Mouse (Mus musculus) 416B (cell line): ENCODE results near the gene Kri1.
"Not testable (repeated sequence)": the region's sequence is repeated elsewhere in the genome, so short reads cannot be mapped to it uniquely, and the experiment has no call there.

Experiments used
- DNase-seq: peaks from one replicate; pipeline ENCODE4 v3.0.0; 2011; ENCODE audit warnings: low read depth

The Kri1 gene

GRCm38 (mm10) chr9:21274336-21274735, 13.4 kb downstream of the Kri1 start:
- DNase-seq = no peak

GRCm38 (mm10) chr9:21273520-21274228, 14.1 kb downstream of the Kri1 start:
- DNase-seq = no peak

- DNase-seq = no peak
Measured at GRCm38 (mm10) chr9:21273094-21273493, 14.7 kb downstream of the Kri1 start.

GRCm38 (mm10) chr9:21272391-21272790, 15.4 kb downstream of the Kri1 start:
- DNase-seq = no peak

GRCm38 (mm10) chr9:21269590-21269989, 18.2 kb downstream of the Kri1 start:
- not testable (repeated sequence) for DNase-seq

- DNase-seq = no peak
Measured at GRCm38 (mm10) chr9:21268305-21268704, 19.5 kb downstream of the Kri1 start.

- no peak for DNase-seq
Measured at GRCm38 (mm10) chr9:21266889-21267288, 20.9 kb downstream of the Kri1 start.

GRCm38 (mm10) chr9:21265611-21266010, 22.2 kb downstream of the Kri1 start:
- DNase-seq = no peak

GRCm38 (mm10) chr9:21265000-21265561, 22.7 kb downstream of the Kri1 start, which contains the start of gene Atg4d:
Atg4d (plus strand) TSS chr9:21265293.
- peak; percentile 99 for DNase-seq

GRCm38 (mm10) chr9:21264272-21264999, 23.3 kb downstream of the Kri1 start:
- DNase-seq = no peak

GRCm38 (mm10) chr9:21261831-21262230, 25.9 kb downstream of the Kri1 start:
- DNase-seq = peak; percentile 25

GRCm38 (mm10) chr9:21260491-21261040, 27.2 kb downstream of the Kri1 start:
- DNase-seq = peak; percentile 64

GRCm38 (mm10) chr9:21256349-21256748, 31.4 kb downstream of the Kri1 start:
- DNase-seq = not testable (repeated sequence)

GRCm38 (mm10) chr9:21254690-21255089, 33.1 kb downstream of the Kri1 start:
- DNase-seq = no peak

- DNase-seq = no peak
Measured at GRCm38 (mm10) chr9:21251116-21251735, 36.5 kb downstream of the Kri1 start.

- DNase-seq = no peak
Measured at GRCm38 (mm10) chr9:21250509-21250908, 37.3 kb downstream of the Kri1 start.

GRCm38 (mm10) chr9:21249629-21250508, 37.9 kb downstream of the Kri1 start:
- DNase-seq = no peak

- DNase-seq = no peak
Measured at GRCm38 (mm10) chr9:21248326-21248725, 39.4 kb downstream of the Kri1 start, which contains the start of gene S1pr5. S1pr5 (minus strand) TSS chr9:21248443.

- DNase-seq = peak; percentile 24
Measured at GRCm38 (mm10) chr9:21246342-21246741, 41.4 kb downstream of the Kri1 start.

- no peak for DNase-seq
Measured at GRCm38 (mm10) chr9:21245113-21245487, 42.7 kb downstream of the Kri1 start.

- no peak for DNase-seq
Measured at GRCm38 (mm10) chr9:21244428-21245112, 43.2 kb downstream of the Kri1 start.
